Mouse (Mus musculus) forebrain, embryonic 10.5 days (tissue): Measurements from ENCODE around the gene Vhl. TPM values are rescaled to one million over a fixed set of nuclear protein-coding genes. Genes with fewer than 3 reads are reported as not detected.

Experiments used
- DNase-seq: peaks from one replicate; pipeline ENCODE4 v3.0.0-alpha.2; 2017; ENCODE audit warnings: low spot score; ENCODE audit errors: extremely low spot score
- H3K27ac ChIP-seq: fragments of 300-500 bp; sonication (generic); 2 replicates; pipeline ENCODE4 v1.5.1; 2016; ENCODE audit warnings: mild to moderate bottlenecking
- H3K27me3 ChIP-seq: fragments of 300-500 bp; sonication (generic); 2 replicates; pipeline ENCODE4 v1.6.1; 2016; ENCODE audit warnings: mild to moderate bottlenecking; ENCODE audit not compliant: poor library complexity, severe bottlenecking
- H3K36me3 ChIP-seq: fragments of 300-500 bp; sonication (generic); replicated peaks from 2 replicates; pipeline ENCODE4 v1.6.1; 2016; ENCODE audit warnings: mild to moderate bottlenecking, moderate library complexity
- H3K4me1 ChIP-seq: fragments of 300-500 bp; sonication (generic); 2 replicates; pipeline ENCODE4 v1.6.1; 2016
- H3K4me3 ChIP-seq: fragments of 300-500 bp; sonication (generic); 2 replicates; pipeline ENCODE4 v1.5.1; 2016; ENCODE audit warnings: mild to moderate bottlenecking, moderate library complexity
- H3K9me3 ChIP-seq: fragments of 300-500 bp; sonication (generic); 2 replicates; pipeline ENCODE4 v1.6.1; 2016; ENCODE audit warnings: mild to moderate bottlenecking, moderate library complexity
- WGBS: fragments of 180-500 bp; shearing (Covaris S2); methylation state at CpG from one replicate; pipeline ENCODE4 v1.1.7; 2016; 5-methylcytosine and 5-hydroxymethylcytosine counted together
- polyA plus RNA-seq: library from polyadenylated mRNA; unstranded; fragments of >200 nt; fragmentation: Nextera tagmentation; extraction: Ambion mirVana; gene quantifications from 2 replicates; pipeline ENCODE4 v1.2.1, GENCODE M21; 2016

Gene Vhl
- polyA plus RNA-seq, 1 experiment from 2014 or later = 42.4 TPM

DNA sequence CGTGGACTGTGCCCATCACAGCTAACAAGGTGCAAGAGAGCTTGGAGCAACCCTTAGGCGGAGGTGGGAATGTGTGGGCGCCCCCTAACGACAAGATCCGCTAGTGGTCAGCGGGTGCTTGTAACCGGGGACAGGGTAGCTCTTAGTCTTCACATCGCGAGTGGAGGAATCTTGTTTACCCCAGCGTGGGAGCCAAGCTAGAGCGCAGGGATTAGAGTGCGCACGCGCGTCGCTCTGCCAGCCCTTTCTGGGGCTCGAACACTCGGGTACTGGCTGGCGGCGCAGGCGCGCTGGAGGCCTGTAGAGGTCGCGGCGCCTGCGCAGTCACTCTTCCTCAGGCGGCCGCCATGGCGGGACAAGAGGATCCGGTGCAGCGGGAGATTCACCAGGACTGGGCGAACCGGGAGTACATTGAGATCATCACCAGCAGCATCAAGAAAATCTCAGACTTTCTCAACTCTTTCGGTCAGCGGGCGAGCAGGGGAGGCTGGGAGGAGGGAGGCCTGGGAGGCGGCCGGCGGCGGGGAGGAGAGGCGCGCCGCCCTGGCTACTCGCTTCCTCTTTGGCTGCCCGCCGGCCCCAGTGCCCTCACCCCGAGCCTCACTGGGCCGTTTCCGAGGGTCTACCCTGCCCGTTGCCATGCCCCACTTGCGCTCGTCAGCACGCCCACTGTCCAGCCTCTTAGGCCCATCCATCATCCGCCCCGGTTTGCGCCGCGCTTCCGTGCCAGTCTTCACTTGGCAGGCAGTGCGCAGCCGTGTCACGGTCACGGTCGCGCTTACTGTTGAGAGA is 19.1 kb upstream of the Vhl start, which contains the start of gene Brk1:
Brk1 (plus strand) TSS at position 341 of the 792 bp plus-strand sequence.
- under 1% methylated on average over 65 of the region's 65 CpGs for WGBS
- peak within 1 kb of the TSS; percentile 94 for H3K27ac ChIP-seq

DNA sequence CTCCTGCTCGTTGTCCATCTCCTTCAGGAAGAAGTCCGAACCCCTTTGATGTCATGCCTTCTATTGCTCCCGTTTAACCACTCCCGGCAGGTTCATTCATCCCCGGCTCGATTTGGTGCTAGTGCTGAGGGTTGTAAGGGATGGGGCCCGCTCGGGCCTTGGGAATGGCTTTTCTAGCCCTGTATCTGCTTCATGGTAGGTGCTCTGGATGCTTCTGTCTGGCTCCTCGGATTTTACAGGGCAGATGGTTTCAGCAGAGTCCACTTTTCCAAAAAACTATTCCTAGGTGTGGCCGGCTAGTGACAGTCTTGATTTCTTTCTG is 18.6 kb upstream of the Vhl start:
- H3K4me1 ChIP-seq = peaks cover 25% of the 10 kb centered on the region
- peak overlapping the region; percentile 94 for H3K27ac ChIP-seq
- no peaks in the 10 kb centered on the region for H3K9me3 ChIP-seq
- peaks cover 42% of the 10 kb centered on the region for H3K36me3 ChIP-seq
- no peak for DNase-seq
- no peaks in the 10 kb centered on the region for H3K27me3 ChIP-seq
- H3K4me3 ChIP-seq = peak overlapping the region; percentile 94
- 7% methylated on average over 10 of the region's 10 CpGs for WGBS

More for the DNA sequence above, 19.1 kb upstream of the Vhl start, which contains the start of gene Brk1:
- Histone ChIP-seq H3K27me3 (no peaks in the 10 kb centered on the region), H3K4me1 (peaks cover 27% of the 10 kb centered on the region), H3K9me3 (no peaks in the 10 kb centered on the region), H3K4me3 (peak within 1 kb of the TSS; percentile 94), H3K36me3 (peaks cover 37% of the 10 kb centered on the region)
- DNase-seq = peak; percentile 83

DNA sequence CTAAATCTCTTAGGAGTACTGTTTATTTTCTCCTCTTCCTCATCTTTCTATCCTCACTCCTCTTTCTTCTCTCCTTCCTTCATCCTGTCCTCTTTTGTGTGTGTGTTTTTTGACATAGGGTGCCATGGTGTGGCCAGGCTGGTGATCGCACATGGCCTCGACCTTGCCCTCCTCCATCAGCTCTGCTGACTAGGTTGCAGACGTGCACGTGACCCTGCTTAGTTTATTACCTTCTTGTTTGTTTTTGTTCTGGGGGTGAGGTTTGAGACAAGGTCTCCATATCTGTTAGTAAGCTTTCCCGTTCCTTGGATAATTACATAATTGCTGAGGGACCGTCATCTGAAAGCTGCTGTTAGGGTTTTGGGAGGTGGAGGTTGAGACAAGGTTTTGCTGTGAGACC is 14.9 kb upstream of the Vhl start:
- H3K4me3 ChIP-seq = no peak overlapping the region
- WGBS = 91% methylated on average over 6 of the region's 6 CpGs
- no peak for DNase-seq
- no peak overlapping the region for H3K27ac ChIP-seq
- H3K4me1 ChIP-seq = peaks cover 17% of the 10 kb centered on the region
- peaks cover 79% of the 10 kb centered on the region for H3K36me3 ChIP-seq
- H3K9me3 ChIP-seq = no peaks in the 10 kb centered on the region
- H3K27me3 ChIP-seq = no peaks in the 10 kb centered on the region

DNA sequence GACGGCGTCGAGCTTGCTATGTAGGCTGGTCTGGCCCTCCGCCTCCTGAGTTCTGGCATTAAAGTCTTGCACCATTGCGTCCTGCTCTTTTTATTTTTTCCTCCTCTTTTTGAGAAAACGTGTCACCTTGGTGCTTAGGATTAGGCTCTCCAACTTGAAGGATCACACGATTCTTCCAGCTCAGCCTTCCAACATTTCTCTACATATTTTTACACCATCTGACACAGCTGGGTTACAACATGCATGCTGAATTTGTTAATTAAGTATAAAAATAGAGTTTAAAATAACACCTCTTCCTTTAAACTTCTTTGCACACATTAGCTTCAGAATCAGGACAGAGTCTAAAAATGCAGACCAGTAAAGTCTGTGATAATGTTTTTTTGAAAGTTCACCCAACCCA is 14.5 kb upstream of the Vhl start:
- Histone ChIP-seq H3K27me3 (no peaks in the 10 kb centered on the region), H3K36me3 (peaks cover 83% of the 10 kb centered on the region), H3K27ac (no peak overlapping the region), H3K4me1 (peaks cover 17% of the 10 kb centered on the region), H3K4me3 (no peak overlapping the region), H3K9me3 (no peaks in the 10 kb centered on the region)
- DNase-seq = no peak
- WGBS = 96% methylated on average over 7 of the region's 7 CpGs

DNA sequence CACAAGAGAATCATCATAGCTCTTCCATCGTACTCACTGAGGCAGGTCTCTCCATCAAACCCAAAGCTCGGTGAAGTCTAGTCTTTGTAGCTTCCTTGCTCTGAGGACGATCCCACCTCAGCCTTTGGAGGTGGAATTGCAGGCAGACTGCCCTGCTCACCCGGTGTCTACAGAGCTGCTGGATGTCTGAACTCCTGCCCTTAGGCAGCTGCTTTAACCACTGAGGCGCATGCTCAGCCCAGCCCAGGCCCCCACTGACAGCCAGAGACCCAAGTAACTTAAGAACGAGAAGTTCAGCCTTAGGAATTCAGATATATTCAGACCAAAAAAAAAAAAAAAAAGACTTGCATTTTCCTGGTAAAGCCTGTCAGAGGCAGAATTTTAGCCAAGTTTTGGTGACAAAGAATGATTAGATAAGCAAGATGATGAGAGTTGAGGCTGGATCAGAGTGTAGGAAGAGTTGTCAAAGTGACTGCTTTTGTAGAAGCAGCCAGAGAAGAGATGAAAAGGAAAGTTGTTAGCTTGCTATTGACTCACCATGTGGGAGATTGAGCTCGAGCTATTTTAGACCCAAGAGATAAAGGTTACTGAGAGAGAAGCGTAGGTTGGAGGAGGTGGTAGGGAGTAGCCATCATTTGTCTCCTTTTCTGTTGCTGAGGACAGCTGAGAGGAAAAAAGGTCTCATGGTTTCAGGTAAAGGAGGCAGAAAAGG is 11.3 kb upstream of the Vhl start:
- WGBS = 94% methylated on average over 8 of the region's 8 CpGs
- no peak for DNase-seq

DNA sequence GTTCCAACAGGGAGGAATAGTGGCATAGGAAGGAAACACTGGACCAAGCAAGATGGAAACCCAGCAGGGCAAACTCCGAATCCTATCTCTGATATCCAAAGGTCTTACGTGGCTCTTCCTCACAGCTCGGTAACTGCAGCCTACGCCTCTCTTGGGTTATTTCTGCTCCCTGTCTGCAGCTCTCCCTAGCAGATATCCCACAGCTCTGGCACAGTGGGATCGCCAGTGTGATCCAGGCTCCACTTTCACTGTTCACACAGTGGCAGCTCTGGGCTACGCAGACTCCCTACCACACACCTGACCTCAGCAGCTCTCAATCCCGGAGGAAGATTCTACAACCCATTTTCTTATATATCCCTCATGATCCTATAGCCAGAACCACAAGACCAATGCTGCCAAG is 9.6 kb upstream of the Vhl start:
- Histone ChIP-seq H3K9me3 (peaks cover 4% of the 10 kb centered on the region; the same call in 1 of the 2 replicates), H3K27me3 (no peaks in the 10 kb centered on the region), H3K36me3 (peaks cover 96% of the 10 kb centered on the region), H3K27ac (no peak overlapping the region), H3K4me1 (no peaks in the 10 kb centered on the region), H3K4me3 (no peak overlapping the region)
- DNase-seq = no peak
- WGBS = 97% methylated on average over 7 of the region's 7 CpGs

More for the DNA sequence above, 11.3 kb upstream of the Vhl start:
- H3K27ac ChIP-seq = no peak overlapping the region
- H3K4me1 ChIP-seq = no peaks in the 10 kb centered on the region
- peaks cover 100% of the 10 kb centered on the region for H3K36me3 ChIP-seq
- no peak overlapping the region for H3K4me3 ChIP-seq
- peaks cover 4% of the 10 kb centered on the region; the same call in 1 of the 2 replicates for H3K9me3 ChIP-seq
- no peaks in the 10 kb centered on the region for H3K27me3 ChIP-seq

DNA sequence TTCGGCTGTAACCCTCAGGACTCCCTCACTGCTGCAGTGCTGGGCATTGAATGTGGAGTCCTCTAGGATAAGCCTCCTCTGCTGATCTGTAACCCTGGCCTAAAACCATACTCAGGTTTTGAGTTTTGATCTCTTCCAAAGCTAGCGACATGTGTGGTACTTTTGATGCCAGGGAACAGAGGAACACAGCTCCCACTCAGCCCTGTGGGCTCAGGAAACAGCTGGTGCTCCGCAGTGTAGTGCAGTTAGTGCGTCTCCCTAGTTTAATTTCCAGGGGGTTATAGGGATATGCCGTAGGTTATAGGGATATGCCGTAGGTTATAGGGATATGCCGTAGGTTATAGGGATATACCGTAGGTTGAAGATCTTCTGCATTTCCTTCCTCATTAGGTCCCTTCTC is 8.8 kb upstream of the Vhl start:
- Histone ChIP-seq H3K27ac (no peak overlapping the region), H3K36me3 (peaks cover 88% of the 10 kb centered on the region), H3K4me3 (no peak overlapping the region), H3K9me3 (peaks cover 4% of the 10 kb centered on the region; the same call in 1 of the 2 replicates), H3K4me1 (no peaks in the 10 kb centered on the region), H3K27me3 (no peaks in the 10 kb centered on the region)
- 95% methylated on average over 8 of the region's 8 CpGs for WGBS
- no peak for DNase-seq

DNA sequence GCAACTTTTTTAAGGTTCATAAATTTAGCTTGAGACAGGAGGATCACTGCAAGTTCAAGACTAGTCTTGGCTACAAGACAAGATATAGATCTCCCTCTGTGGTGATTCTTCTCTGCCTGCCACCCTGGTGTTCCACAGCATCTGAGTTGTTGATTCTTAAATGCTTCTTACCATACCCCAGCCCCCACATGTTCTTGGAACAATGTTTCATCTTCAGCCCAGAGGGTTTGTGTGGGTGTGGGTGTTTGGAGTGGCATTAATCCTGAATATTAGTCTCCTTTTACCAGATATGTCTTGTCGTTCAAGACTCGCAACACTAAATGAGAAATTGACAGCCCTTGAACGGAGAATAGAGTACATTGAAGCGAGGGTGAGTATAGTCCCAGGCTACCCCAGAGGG is 8.3 kb upstream of the Vhl start:
- DNase-seq = no peak
- 95% methylated on average over 4 of the region's 4 CpGs for WGBS
- no peak overlapping the region for H3K27ac ChIP-seq
- H3K4me1 ChIP-seq = no peaks in the 10 kb centered on the region
- H3K4me3 ChIP-seq = no peak overlapping the region
- H3K36me3 ChIP-seq = peaks cover 83% of the 10 kb centered on the region
- peaks cover 4% of the 10 kb centered on the region; the same call in 1 of the 2 replicates for H3K9me3 ChIP-seq
- H3K27me3 ChIP-seq = no peaks in the 10 kb centered on the region

DNA sequence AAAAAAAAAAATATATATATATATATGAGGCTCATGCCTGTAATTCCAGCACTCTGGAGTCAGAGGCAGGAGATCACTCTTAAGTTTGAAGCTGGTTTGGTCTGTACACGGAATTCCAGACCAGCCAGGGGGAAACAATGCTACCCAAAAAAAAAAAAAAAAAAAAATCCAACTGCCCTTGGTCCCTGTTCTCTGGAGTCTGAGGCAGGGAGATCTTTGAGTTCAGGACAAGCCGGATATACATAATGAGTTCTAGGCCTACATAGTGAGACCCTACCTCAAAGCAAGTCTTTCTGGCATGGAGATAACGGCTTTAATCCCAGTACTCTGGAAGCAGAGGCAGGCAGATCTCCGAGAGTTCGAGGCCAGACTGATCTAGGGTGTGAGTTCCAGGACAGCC is 373 bp upstream of the Vhl start:
- Histone ChIP-seq H3K27ac (peak overlapping the region; percentile 94; the same call in 1 of the 2 replicates), H3K4me1 (peaks cover 22% of the 10 kb centered on the region), H3K4me3 (peak overlapping the region; percentile 79), H3K36me3 (peaks cover 31% of the 10 kb centered on the region), H3K9me3 (no peaks in the 10 kb centered on the region; the same call in 1 of the 2 replicates), H3K27me3 (no peaks in the 10 kb centered on the region)
- 68% methylated on average over 5 of the region's 5 CpGs for WGBS
- no peak for DNase-seq

DNA sequence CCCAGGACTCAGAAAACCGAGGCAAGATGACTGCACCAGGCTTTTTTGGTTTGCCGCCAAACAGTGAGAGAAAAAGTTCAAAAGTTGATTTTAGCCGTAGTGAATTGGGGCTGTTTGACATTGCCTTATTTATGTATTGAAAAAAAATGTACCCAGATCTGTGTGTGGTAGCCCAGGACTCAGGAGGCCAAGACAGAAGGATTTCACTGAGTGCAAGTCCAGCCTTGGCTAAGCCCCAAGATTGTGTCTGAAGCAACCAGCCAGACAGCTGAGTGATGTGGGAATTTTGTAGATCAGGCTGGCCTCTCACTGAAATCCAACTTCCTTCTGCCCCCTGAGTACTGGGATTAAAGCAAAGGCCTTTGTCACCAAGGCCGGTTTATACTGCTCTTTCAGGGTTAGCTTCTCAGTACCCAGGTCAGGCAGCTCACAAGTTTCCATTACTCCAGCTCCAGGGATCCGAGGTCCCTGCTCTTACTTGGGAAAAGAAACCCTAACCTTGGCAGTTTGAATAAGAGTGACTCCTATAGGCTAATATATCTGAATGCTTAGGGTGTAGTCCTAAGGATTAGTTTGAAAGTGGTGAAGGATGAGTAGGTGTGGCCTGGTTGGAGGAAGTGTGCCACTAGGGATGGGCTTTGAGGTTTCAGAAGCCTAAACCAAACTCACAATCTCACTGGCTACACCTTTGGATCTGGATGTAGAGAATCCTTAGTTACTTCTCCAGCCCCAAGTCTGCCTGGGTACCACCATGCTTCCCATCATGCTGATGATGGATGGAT is 1.4 kb downstream of the Vhl start:
- no peaks in the 10 kb centered on the region for H3K27me3 ChIP-seq
- H3K4me3 ChIP-seq = peak overlapping the region; percentile 79
- DNase-seq = no peak
- WGBS = 61% methylated on average over 5 of the region's 5 CpGs
- peaks cover 22% of the 10 kb centered on the region for H3K4me1 ChIP-seq
- no peaks in the 10 kb centered on the region; the same call in 1 of the 2 replicates for H3K9me3 ChIP-seq
- peak overlapping the region; percentile 94; the same call in 1 of the 2 replicates for H3K27ac ChIP-seq
- peaks cover 44% of the 10 kb centered on the region for H3K36me3 ChIP-seq

DNA sequence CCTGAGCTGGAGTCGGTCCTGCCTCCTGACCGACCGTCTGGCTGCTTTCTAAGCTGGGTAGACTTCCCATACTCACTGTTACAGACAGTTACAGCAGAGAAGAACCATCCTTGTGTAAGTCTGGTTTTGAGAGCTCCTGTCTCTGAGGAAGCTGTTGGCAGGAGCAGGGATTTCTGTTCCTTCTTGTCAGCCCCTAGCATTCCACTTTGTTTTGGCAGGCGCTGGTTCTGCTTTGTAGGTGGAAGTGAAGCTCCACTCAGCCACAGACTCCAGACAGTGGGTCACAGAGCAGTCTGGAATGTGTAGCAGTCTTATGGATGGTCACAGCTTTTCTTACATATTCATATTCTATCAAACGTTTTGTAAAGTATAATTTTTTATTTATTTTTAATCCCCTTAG is 6.6 kb downstream of the Vhl start:
- H3K9me3 ChIP-seq = no peaks in the 10 kb centered on the region; the same call in 1 of the 2 replicates
- no peaks in the 10 kb centered on the region for H3K27me3 ChIP-seq
- H3K4me1 ChIP-seq = peaks cover 8% of the 10 kb centered on the region
- no peak overlapping the region for H3K27ac ChIP-seq
- H3K36me3 ChIP-seq = peaks cover 84% of the 10 kb centered on the region
- DNase-seq = no peak
- H3K4me3 ChIP-seq = no peak overlapping the region
- 78% methylated on average over 5 of the region's 5 CpGs for WGBS

DNA sequence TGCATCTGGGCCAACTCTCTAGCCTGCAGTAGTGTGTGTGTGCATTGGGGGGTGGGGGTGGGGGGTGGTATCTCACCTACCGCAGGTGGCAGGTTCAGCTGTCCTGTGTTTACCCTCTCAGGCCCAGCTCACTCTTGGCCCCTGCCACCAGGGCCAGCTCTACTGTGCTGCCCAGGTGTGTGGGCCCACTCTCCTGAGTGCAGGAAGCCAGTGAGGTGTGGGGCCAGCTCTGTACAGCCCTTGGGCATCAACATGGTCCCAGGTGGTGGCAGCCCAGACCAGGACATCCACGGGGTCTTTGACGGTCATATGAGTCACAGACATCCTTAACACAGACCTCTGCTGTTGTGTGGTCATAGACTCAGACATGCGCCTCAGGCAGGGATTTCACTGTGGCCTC is 9.1 kb downstream of the Vhl start:
- Histone ChIP-seq H3K4me1 (no peaks in the 10 kb centered on the region), H3K27ac (no peak overlapping the region), H3K4me3 (no peak overlapping the region), H3K27me3 (no peaks in the 10 kb centered on the region), H3K9me3 (no peaks in the 10 kb centered on the region), H3K36me3 (peaks cover 62% of the 10 kb centered on the region)
- DNase-seq = no peak
- WGBS = 100% methylated on average over 4 of the region's 4 CpGs
